Mouse (Mus musculus): ENCODE data around the gene Stk10.

- TF ChIP-seq CTCF (IDR thresholded peaks at IDR 0.05; ENCODE audit: low read depth, low read length) (no peak), GATA1 (IDR thresholded peaks at IDR 0.05; ENCODE audit: borderline replicate concordance, low read length) (no peak), POLR2AphosphoS5 (IDR thresholded peaks at IDR 0.05; ENCODE audit: insufficient replicate concordance, low read depth, low read length) (no peak), GATA2 (IDR thresholded peaks at IDR 0.05; ENCODE audit: borderline replicate concordance, low read depth, low read length) (no peak), TAL1 (conservative IDR thresholded peaks at IDR 0.05; ENCODE audit: low read depth, low read length) (no peak)
These were observed 117.9 kb downstream of the Stk10 start for GRCm38 (mm10) chr11:32650893-32651590.

Measured in G1E (cell line).